Mouse (Mus musculus) bone marrow macrophage, adult 2 months (primary cell): ENCODE data around the gene Crhr1.

Experiments used
- CTCF ChIP-seq: IDR thresholded peaks from 2 replicates; pipeline ENCODE4 v1.5.1; 2012; ENCODE audit warnings: low read depth, mild to moderate bottlenecking, low read length, moderate library complexity
- POLR2A ChIP-seq: IDR thresholded peaks from 2 replicates; pipeline ENCODE4 v1.6.1; 2012; ENCODE audit warnings: mild to moderate bottlenecking, low read depth, low read length, borderline replicate concordance

DNA sequence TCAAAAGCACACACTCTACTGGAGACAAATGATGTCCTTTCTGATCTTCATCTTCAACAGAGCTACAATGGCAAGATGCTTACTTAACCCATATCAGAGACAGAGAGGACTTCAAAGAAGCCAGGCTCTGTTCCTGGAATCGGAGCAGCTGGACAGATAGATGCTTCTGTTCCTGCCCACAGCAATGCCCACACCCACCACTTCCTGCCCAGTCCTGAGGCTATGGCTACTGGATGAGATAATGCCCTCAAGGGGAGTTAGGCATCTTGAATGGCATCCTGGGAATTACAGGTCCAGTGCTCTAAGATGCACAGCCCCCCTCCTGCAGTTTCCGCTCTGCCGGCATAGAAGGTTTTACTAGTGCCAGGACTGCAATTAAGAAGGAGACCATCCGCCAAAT lies 73.9 kb downstream of the Crhr1 start:
- TF ChIP-seq POLR2A: no peak
- TF ChIP-seq CTCF: no peak
